Mouse (Mus musculus) liver, embryonic 14.5 days (tissue): ENCODE measurements around the gene Bnc2.

Experiments used
- CTCF ChIP-seq: IDR thresholded peaks from 2 replicates; pipeline ENCODE4 v1.5.1; 2016; ENCODE audit warnings: antibody characterized with exemption, low read depth, control low read depth
- EP300 ChIP-seq: IDR thresholded peaks from 2 replicates; pipeline ENCODE4 v1.6.1; 2016; ENCODE audit warnings: antibody characterized with exemption, low read depth

DNA sequence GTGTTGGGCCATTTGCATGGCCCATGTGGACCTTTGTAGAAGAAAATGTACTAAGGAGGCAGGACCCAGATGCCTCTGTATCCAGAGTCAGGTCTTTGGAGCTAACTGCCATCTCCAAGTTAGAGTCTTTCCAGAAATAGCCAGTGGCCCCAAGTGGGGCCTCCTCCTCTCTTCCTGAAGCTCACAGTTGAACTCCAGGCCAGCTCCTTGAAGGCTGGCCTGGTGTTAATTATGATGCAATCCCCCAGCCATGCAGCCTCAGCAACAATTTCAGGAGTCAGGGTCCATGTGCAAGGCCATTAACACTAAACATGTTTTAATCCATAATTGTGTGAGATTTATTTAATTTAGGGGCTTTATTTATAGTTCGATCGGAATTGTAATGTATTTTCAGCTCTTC, 427.7 kb downstream of the Bnc2 start:
- TF ChIP-seq CTCF = no peak
- no peak for TF ChIP-seq EP300
